Mouse (Mus musculus): ENCODE results near the gene Gm3476. TPM values are rescaled to one million over a fixed set of nuclear protein-coding genes. Genes with fewer than 3 reads are reported as not detected.

The Gm3476 gene
- not detected in 2 replicates for total RNA-seq (2023)

GRCm38 (mm10) chr14:6125707-6126106, at the start of gene Gm3476:
Gm3476 (minus strand) TSS chr14:6125807.

GRCm38 (mm10) chr14:6108272-6108925, 17.2 kb downstream of the Gm3476 start, which contains the start of gene Gm3468:
Gm3468 (minus strand) TSS chr14:6108665.

GRCm38 (mm10) chr14:6093842-6094241, 31.8 kb downstream of the Gm3476 start, which contains the start of gene Gm8206:
Gm8206 (minus strand) TSS chr14:6093942.

GRCm38 (mm10) chr14:6058167-6058566, 67.4 kb downstream of the Gm3476 start, which contains the start of gene Gm6337:
Gm6337 (minus strand) TSS chr14:6058267.

Other genes with a start within 250 kb of the Gm3476 start
- gene Gm8237, start 245.4 kb downstream of the Gm3476 start, total RNA-seq (2023) = not detected in 2 replicates
- not detected in 2 replicates for gene Gm3248, start 164.1 kb downstream of the Gm3476 start, total RNA-seq (2023)
- gene Gm3453, start 146.7 kb downstream of the Gm3476 start, total RNA-seq (2023) = not detected in 2 replicates
- gene Gm6337, start 67.5 kb downstream of the Gm3476 start, total RNA-seq (2023) = not detected in 2 replicates
- not detected in 2 replicates for gene Gm8206, start 31.9 kb downstream of the Gm3476 start, total RNA-seq (2023)
- gene Gm3468, start 17.1 kb downstream of the Gm3476 start, total RNA-seq (2023) = not detected in 2 replicates
- gene Gm21560, start 93.5 kb upstream of the Gm3476 start, total RNA-seq (2023) = not detected in 2 replicates
- not detected in 2 replicates for gene Gm3411, start 161.4 kb upstream of the Gm3476 start, total RNA-seq (2023)
- gene Gm21103, start 179.0 kb upstream of the Gm3476 start, total RNA-seq (2023) = not detected in 2 replicates
- gene Gm3618, start 217.9 kb upstream of the Gm3476 start, total RNA-seq (2023) = not detected in 2 replicates